ENCODE assay signal across 16 mouse cellular contexts in genomic region chr17:72796506-72796905, GRCm38 (mm10). TPM values are rescaled to one million over a fixed set of nuclear protein-coding genes. Genes with fewer than 3 reads are reported as not detected.
DNase-seq lines count a peak whose midpoint lies in the region; ATAC-seq and TF ChIP-seq lines count a peak whose summit lies in the region.
"Had no signal": no experiment of that assay in that cellular context is flagged by ENCODE, and none has a peak within 500 bp of the region (broad histone marks: within the 10 kb centered on the region; RNA-seq: fewer than 3 reads in every experiment).

No protein-coding gene starts in this region.

- ATAC-seq in stomach, postnatal 0 days (ENCODE audit: low FRiP score, low TSS enrichment) = no peak
- ATAC-seq in megakaryocyte, adult 5-6 weeks (ENCODE audit: poor library complexity, severe bottlenecking) = no peak
- ATAC-seq: forebrain, embryonic 15.5 days; midbrain, embryonic 15.5 days had no signal

- no peak overlapping the region for H3K4me2 ChIP-seq in stomach, postnatal 0 days (replicated peaks; ENCODE audit: low read depth)
- H3K4me2 ChIP-seq: forebrain, embryonic 15.5 days; limb, embryonic 15.5 days; midbrain, embryonic 15.5 days had no signal

- H3K4me3 ChIP-seq in MEL (ENCODE audit: control insufficient read depth in 1 of 2, insufficient read depth in 1 of 2, low read depth in 2 of 2, low read length in 2 of 2) = no peak overlapping the region
- H3K4me3 ChIP-seq in stomach, postnatal 0 days (ENCODE audit: low read depth, low read length) = no peak overlapping the region
- H3K4me3 ChIP-seq: forebrain, embryonic 15.5 days; limb, embryonic 15.5 days; midbrain, embryonic 15.5 days had no signal

- 100% methylated on average over 3 of the region's 3 CpGs for WGBS in stomach, postnatal 0 days

- H3K9ac ChIP-seq in MEL (ENCODE audit: control insufficient read depth, low read depth, low read length, poor library complexity, severe bottlenecking) = no peak overlapping the region
- no peak overlapping the region for H3K9ac ChIP-seq in stomach, postnatal 0 days (ENCODE audit: low read length)
- H3K9ac ChIP-seq: forebrain, embryonic 15.5 days; limb, embryonic 15.5 days; midbrain, embryonic 15.5 days had no signal

- no peaks in the 10 kb centered on the region for H3K9me3 ChIP-seq in MEL (replicated peaks; ENCODE audit: insufficient read depth, low read length)
- no peaks in the 10 kb centered on the region for H3K9me3 ChIP-seq in stomach, postnatal 0 days (ENCODE audit: control insufficient read depth, low read length)
- H3K9me3 ChIP-seq: forebrain, embryonic 15.5 days; limb, embryonic 15.5 days; midbrain, embryonic 15.5 days had no signal

- DNase-seq in kidney, postnatal 4 days = peak; percentile 6 to 14
- DNase-seq in kidney, postnatal 14 days = no peak
- DNase-seq in thymus, postnatal 0 days (ENCODE audit: low spot score) = peak; percentile 14
- no peak for DNase-seq in thymus, postnatal 10 days (ENCODE audit: low spot score in 2 of 2)
- DNase-seq in MEL (ENCODE audit: low read depth, low spot score) = peak; percentile 32
- no peak for DNase-seq in stomach, postnatal 0 days (ENCODE audit: low spot score)
- DNase-seq: adrenal gland, adult 2 months; cerebellum, postnatal 25 days; gastrocnemius, postnatal 25 days; kidney, postnatal 25 days; lung, postnatal 4 days; right cerebral cortex, adult 18-20 months had no signal

- TF ChIP-seq CTCF in MEL (IDR thresholded peaks at IDR 0.05 in 2 of 3, conservative IDR thresholded peaks at IDR 0.05 in 1 of 3; ENCODE audit: control insufficient read depth in 1 of 3, insufficient read depth in 1 of 3, low read depth in 2 of 3, low read length in 3 of 3, poor library complexity in 1 of 3, severe bottlenecking in 1 of 3) = peak; percentile 25 to 42 (median 30); a peak in 4 of 6 replicates
- peak; percentile 40 for TF ChIP-seq CTCF in stomach, postnatal 0 days (IDR thresholded peaks at IDR 0.05; ENCODE audit: low read depth)

- no peaks in the 10 kb centered on the region for H3K4me1 ChIP-seq in MEL (ENCODE audit: control insufficient read depth in 1 of 2, insufficient read depth in 2 of 2, low read length in 2 of 2)
- no peaks in the 10 kb centered on the region for H3K4me1 ChIP-seq in stomach, postnatal 0 days (replicated peaks; ENCODE audit: control insufficient read depth, insufficient read depth)
- H3K4me1 ChIP-seq: forebrain, embryonic 15.5 days; midbrain, embryonic 15.5 days had no signal

- H3K27me3 ChIP-seq in MEL (ENCODE audit: control insufficient read depth in 1 of 2, insufficient read depth in 2 of 2, low read length in 2 of 2) = no peaks in the 10 kb centered on the region
- no peaks in the 10 kb centered on the region for H3K27me3 ChIP-seq in stomach, postnatal 0 days (ENCODE audit: control insufficient read depth, insufficient read depth, low read length)
- H3K27me3 ChIP-seq: forebrain, embryonic 15.5 days; limb, embryonic 15.5 days; midbrain, embryonic 15.5 days had no signal

- TF ChIP-seq POLR2A in MEL (IDR thresholded peaks at IDR 0.05; ENCODE audit: control insufficient read depth in 1 of 2, insufficient read depth in 1 of 2, low read depth in 1 of 2, low read length in 2 of 2, poor library complexity in 1 of 2) = no peak

- H3K79me2 ChIP-seq in MEL (ENCODE audit: control insufficient read depth, insufficient read depth, low read length, poor library complexity) = no peaks in the 10 kb centered on the region

- H3K36me3 ChIP-seq in MEL (ENCODE audit: control insufficient read depth in 1 of 2, insufficient read depth in 2 of 2, low read length in 2 of 2) = no peaks in the 10 kb centered on the region
- no peaks in the 10 kb centered on the region for H3K36me3 ChIP-seq in stomach, postnatal 0 days (ENCODE audit: control insufficient read depth, insufficient read depth, low read length)
- H3K36me3 ChIP-seq: forebrain, embryonic 15.5 days; limb, embryonic 15.5 days; midbrain, embryonic 15.5 days had no signal

- TF ChIP-seq RAD21 in MEL (IDR thresholded peaks at IDR 0.05; ENCODE audit: low read depth, low read length) = peak; percentile 27

- no peak for TF ChIP-seq EP300 in MEL (IDR thresholded peaks at IDR 0.05; ENCODE audit: low read depth in 1 of 2, low read length in 2 of 2)
- no peak for TF ChIP-seq EP300 in stomach, postnatal 0 days (optimal IDR thresholded peaks at IDR 0.05)

- no peak overlapping the region for H3K27ac ChIP-seq in MEL (ENCODE audit: control insufficient read depth, low read depth, low read length)
- H3K27ac ChIP-seq in stomach, postnatal 0 days (replicated peaks) = no peak overlapping the region
- H3K27ac ChIP-seq: forebrain, embryonic 15.5 days; limb, embryonic 15.5 days; midbrain, embryonic 15.5 days had no signal

TF ChIP-seq in MEL, 35 proteins besides CTCF, POLR2A, EP300 and RAD21:
- no peak for TF ChIP-seq MEF2A (IDR thresholded peaks at IDR 0.05; ENCODE audit: extremely low read depth, insufficient replicate concordance, low read depth, low read length, poor library complexity, severe bottlenecking)
- peak; percentile 32; the same call in 1 of the 2 replicates for TF ChIP-seq SMC3 (IDR thresholded peaks at IDR 0.05; ENCODE audit: low read depth, low read length)

RNA-seq across cellular contexts. Expression of gene Ypel5, which starts 39.7 kb away (rescaled TPM):
- polyA plus RNA-seq in thymus, postnatal 0 days (2015; fragmentation: Nextera tagmentation; extraction: Ambion mirVana) = 83.2 and 83.8 TPM in 2 replicates
- 9.2 and 12.6 TPM in 2 replicates for total RNA-seq in MEL (2012; rRNA removed)
- 10 to 100 TPM; 15.5 to 80.4 TPM for polyA plus RNA-seq in MEL (2012; ENCODE audit: insufficient read depth in 1 of 2, insufficient read length in 2 of 2, low read depth in 1 of 2, low replicate concordance in 2 of 2, missing spikeins in 1 of 2)
- polyA plus RNA-seq in stomach, postnatal 0 days (2015; fragmentation: Nextera tagmentation; extraction: Ambion mirVana) = 67.3 and 69.5 TPM in 2 replicates
- total RNA-seq in megakaryocyte, adult 5-6 weeks (2015) = 62.6 and 73.6 TPM in 2 replicates
- total RNA-seq in megakaryocyte, adult 5-6 weeks (2017) = 71.0 TPM in 2 replicates

Comparison
In these comparisons a context has a peak if more than half of its experiments do, and no peak if none do; other contexts are left out.
1. DNase-seq: peak in kidney, postnatal 4 days (2 of 2), thymus, postnatal 0 days (single experiment) and MEL (single experiment); none in kidney, postnatal 14 days (single experiment), thymus, postnatal 10 days (0 of 2) and stomach, postnatal 0 days (single experiment).